Mouse (Mus musculus): ENCODE measurements around the gene Polg.

Gene Polg

GRCm38 (mm10) chr7:79465461-79466044, 609 bp downstream of the Polg start:
- peak; percentile 41 for DNase-seq (ENCODE audit: low spot score)

GRCm38 (mm10) chr7:79464776-79465420, 1.3 kb downstream of the Polg start:
- DNase-seq (ENCODE audit: low spot score) = no peak

- no peak for DNase-seq (ENCODE audit: low spot score)
These were observed 2.6 kb downstream of the Polg start for GRCm38 (mm10) chr7:79463376-79464077.

GRCm38 (mm10) chr7:79461721-79462120, 4.4 kb downstream of the Polg start:
- no peak for DNase-seq (ENCODE audit: low spot score)

- no peak for DNase-seq (ENCODE audit: low spot score)
These were observed 18.7 kb downstream of the Polg start for GRCm38 (mm10) chr7:79447486-79447885.

GRCm38 (mm10) chr7:79447048-79447447, 19.1 kb downstream of the Polg start:
- no peak for DNase-seq (ENCODE audit: low spot score)

- no peak for DNase-seq (ENCODE audit: low spot score)
These were observed 26.1 kb downstream of the Polg start for GRCm38 (mm10) chr7:79440035-79440434.

- no peak for DNase-seq (ENCODE audit: low spot score)
These were observed 37.9 kb downstream of the Polg start for GRCm38 (mm10) chr7:79428243-79428642.

- DNase-seq (ENCODE audit: low spot score) = no peak
These were observed 40.4 kb downstream of the Polg start for GRCm38 (mm10) chr7:79425804-79426203.

GRCm38 (mm10) chr7:79422876-79423275, 43.3 kb downstream of the Polg start:
- no peak for DNase-seq (ENCODE audit: low spot score)

- no peak for DNase-seq (ENCODE audit: low spot score)
These were observed 46.2 kb downstream of the Polg start for GRCm38 (mm10) chr7:79419950-79420349.

GRCm38 (mm10) chr7:79414449-79415375, 51.5 kb downstream of the Polg start:
- DNase-seq (ENCODE audit: low spot score) = no peak

- DNase-seq (ENCODE audit: low spot score) = no peak
These were observed 65.9 kb downstream of the Polg start for GRCm38 (mm10) chr7:79400296-79400695.

- DNase-seq (ENCODE audit: low spot score) = no peak
These were observed 67.2 kb downstream of the Polg start for GRCm38 (mm10) chr7:79398971-79399370.

- DNase-seq (ENCODE audit: low spot score) = no peak
These were observed 67.7 kb downstream of the Polg start for GRCm38 (mm10) chr7:79398426-79398825.

- no peak for DNase-seq (ENCODE audit: low spot score)
These were observed 68.7 kb downstream of the Polg start for GRCm38 (mm10) chr7:79397446-79397963.

Data from lung, postnatal 25 days (tissue).